Mouse (Mus musculus): ENCODE results near the gene Tbxas1. TPM values are rescaled to one million over a fixed set of nuclear protein-coding genes. Genes with fewer than 3 reads are reported as not detected.

Tbxas1 gene
- polyA plus RNA-seq, 1 experiment from 2014 or later: 1.6 TPM

DNA sequence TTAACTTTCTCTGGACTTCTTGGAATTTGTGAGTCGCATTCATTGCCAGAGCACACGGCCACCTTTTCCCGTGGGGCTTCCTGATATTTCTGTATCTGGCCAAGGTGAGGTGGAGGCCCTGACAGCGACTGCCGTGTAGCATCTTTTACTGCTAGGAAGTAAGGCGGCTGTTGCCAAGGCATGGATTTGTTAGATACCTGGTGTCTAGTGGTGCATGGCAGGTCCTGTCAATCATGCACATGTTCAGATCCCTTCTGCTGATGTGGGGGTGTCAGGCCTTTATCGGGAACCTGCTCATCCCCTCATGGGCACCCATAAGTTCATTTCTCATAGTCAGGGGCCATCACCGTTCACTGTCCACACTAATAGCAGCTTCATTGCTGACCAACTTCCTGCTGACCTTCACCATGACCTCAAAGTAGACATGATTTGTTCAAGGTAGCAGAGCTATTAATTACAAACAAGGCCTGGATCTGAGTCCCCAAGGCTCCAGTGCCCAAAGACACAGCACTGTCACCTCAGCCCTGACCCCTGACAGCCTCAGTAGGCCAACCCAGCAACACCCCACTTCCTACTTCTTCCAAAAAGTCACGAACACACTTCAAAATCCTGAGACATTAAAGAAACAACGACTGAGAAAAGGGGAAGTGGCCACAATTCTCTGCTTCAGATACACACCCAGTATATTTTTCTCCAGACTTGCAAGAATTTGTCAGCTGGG is 98.4 kb downstream of the Tbxas1 start:
- no peaks in the 10 kb centered on the region for H3K9me3 ChIP-seq
- no peak overlapping the region for H3K4me2 ChIP-seq (replicated peaks)
- H3K27ac ChIP-seq: no peak overlapping the region
- H3K4me3 ChIP-seq (replicated peaks): no peak overlapping the region
- WGBS: 85% methylated on average over 10 of the region's 10 CpGs
- H3K36me3 ChIP-seq: no peaks in the 10 kb centered on the region
- peaks cover 7% of the 10 kb centered on the region for H3K4me1 ChIP-seq (replicated peaks)
- H3K9ac ChIP-seq (replicated peaks): no peak overlapping the region
- no peak for ATAC-seq
- no peaks in the 10 kb centered on the region for H3K27me3 ChIP-seq

DNA sequence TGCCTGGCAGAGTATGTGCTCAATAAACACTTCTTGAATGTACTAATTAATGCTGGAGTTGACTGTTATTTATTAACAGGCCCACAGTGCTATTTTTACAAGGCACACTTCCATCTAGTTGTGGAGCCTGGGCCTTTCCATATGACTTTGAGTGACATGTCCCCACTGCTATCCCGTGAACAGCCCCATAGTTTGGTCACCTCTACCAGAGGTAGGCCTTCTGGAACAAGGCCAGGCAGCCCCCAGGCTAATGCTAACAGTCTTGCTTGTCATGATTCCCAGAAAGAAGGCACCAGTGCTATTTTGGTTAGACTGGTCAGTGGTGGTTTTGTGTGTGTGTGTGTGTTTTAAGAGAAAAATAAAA is 98.9 kb downstream of the Tbxas1 start:
- H3K27me3 ChIP-seq: no peaks in the 10 kb centered on the region
- no peak overlapping the region for H3K4me3 ChIP-seq (replicated peaks)
- H3K9me3 ChIP-seq: no peaks in the 10 kb centered on the region
- H3K4me1 ChIP-seq (replicated peaks): peaks cover 7% of the 10 kb centered on the region
- no peak for ATAC-seq
- H3K27ac ChIP-seq: no peak overlapping the region
- H3K4me2 ChIP-seq (replicated peaks): no peak overlapping the region
- 71% methylated on average over 1 of the region's 1 CpGs for WGBS
- H3K36me3 ChIP-seq: no peaks in the 10 kb centered on the region
- H3K9ac ChIP-seq (replicated peaks): no peak overlapping the region

DNA sequence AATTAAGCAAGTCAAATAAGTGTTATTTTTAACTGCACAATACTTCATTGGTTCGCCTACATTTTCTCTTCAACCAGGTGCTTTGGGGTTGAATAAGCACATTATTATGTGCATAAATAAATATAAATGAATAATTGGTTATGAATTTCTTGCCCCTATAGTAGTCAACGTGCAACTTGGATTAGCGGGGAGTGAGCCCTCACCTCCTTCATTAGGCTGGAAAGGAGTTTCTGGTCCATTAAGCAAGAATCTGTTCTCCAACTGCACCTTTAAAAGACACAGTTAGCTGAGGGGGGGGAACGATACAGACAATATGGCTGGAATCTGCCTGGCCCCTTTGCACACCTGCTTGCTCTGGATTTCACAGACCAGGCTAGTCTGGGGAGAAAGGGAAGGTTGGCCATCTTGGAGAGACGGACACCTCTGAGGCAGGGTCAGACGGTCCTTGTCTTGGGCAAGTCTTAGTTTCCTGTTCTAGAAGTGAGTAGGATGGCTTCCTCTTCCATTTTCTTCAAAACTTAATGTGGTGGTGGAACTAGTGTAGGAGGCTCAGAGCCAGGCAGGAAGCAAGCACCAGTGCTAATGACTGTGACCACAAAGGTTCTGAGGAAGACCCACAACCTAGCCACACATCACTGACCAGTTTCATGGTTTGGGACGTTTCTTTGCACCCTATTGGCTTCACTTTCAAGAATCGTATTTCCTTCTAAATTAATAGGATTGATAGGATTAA is 99.5 kb downstream of the Tbxas1 start:
- 86% methylated on average over 8 of the region's 8 CpGs for WGBS
- Histone ChIP-seq H3K27ac (no peak overlapping the region), H3K9me3 (no peaks in the 10 kb centered on the region), H3K4me1 (replicated peaks) (peaks cover 7% of the 10 kb centered on the region), H3K36me3 (no peaks in the 10 kb centered on the region), H3K9ac (replicated peaks) (no peak overlapping the region), H3K4me3 (replicated peaks) (no peak overlapping the region), H3K4me2 (replicated peaks) (no peak overlapping the region), H3K27me3 (no peaks in the 10 kb centered on the region)
- no peak for ATAC-seq

DNA sequence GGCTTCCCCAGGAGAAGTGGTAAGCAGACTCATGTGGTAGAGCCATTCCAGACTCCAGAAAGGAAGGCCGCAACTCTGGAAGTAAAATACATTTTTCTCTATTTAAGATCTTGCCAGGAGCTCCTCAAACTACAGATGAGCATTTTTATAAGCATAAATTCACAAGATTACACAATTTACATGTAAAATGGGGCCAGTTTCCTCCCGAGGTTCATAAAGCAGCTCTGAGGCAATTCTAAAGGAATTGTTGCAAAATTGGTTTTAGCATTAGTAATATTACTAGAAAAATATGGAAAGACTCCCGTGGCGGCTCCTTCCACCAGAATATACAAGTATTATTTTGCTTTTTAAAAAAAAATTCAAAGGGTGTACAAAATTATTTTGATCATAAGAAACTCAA is 100.7 kb downstream of the Tbxas1 start:
- no peaks in the 10 kb centered on the region for H3K9me3 ChIP-seq
- H3K4me2 ChIP-seq (replicated peaks): no peak overlapping the region
- H3K36me3 ChIP-seq: no peaks in the 10 kb centered on the region
- H3K27ac ChIP-seq: no peak overlapping the region
- no peak overlapping the region for H3K4me3 ChIP-seq (replicated peaks)
- H3K9ac ChIP-seq (replicated peaks): no peak overlapping the region
- no peak for ATAC-seq
- peaks cover under 1% of the 10 kb centered on the region; the same call in 1 of the 2 replicates for H3K4me1 ChIP-seq (replicated peaks)
- 93% methylated on average over 4 of the region's 4 CpGs for WGBS
- H3K27me3 ChIP-seq: no peaks in the 10 kb centered on the region

DNA sequence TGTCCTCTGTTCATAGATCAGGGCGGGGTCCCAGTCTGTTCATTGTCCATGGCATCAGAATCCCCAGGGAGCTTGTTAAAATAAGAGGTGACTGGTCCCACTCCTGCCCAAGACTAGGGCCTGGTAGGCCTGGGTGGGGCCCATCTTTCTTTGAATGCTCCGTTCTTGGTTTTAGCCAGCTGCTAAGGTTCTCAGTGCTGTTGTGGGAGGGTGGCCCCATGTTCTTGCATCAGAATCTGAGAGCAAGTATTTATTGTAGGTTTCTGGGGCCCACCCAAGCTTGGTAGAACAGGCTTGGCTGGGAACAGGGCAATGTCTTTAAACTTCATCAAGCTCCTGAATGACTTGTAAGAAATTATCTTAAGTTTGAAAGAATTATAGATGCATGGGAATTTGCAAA is 101.2 kb downstream of the Tbxas1 start:
- no peak overlapping the region for H3K9ac ChIP-seq (replicated peaks)
- 76% methylated on average over 2 of the region's 2 CpGs for WGBS
- no peak for ATAC-seq

DNA sequence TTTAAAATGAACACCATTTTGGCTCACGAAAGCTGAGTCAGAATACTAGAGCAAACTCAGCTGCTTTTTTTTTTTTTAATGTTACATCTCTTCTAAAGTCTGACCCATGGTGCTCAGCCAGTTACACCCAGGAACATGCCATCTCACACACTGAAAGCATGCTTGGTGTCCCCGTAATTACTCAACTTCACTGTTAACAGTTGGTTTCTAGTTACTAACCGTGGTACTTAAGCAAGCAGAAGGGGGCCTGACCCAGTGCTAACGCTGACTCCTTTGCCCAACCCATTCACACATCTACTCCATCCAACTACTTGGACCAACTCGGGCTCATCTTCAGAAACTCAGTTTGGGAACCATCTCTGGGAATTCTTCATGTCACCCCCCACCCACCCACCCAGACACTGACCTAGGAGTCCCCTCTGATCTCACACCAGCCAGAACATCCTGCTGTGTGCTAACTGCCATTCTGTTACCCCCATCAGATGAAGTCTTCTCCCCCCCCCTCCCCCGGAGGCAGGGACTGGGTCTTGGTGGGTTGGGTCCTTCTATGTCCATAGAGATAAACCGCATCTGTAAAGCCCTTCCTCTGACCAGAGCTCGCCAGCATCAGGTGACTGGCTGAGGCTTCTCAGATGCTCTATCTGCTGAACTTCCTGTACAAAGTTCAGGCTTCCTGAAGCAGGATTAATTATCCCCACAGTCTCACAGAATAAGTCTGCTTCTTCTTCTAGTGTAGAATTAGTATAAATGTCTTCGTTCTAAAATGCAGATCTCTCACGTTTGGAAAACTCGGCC is 105.9 kb downstream of the Tbxas1 start:
- Histone ChIP-seq H3K4me1 (replicated peaks) (no peaks in the 10 kb centered on the region), H3K9me3 (no peaks in the 10 kb centered on the region), H3K27ac (no peak overlapping the region), H3K27me3 (no peaks in the 10 kb centered on the region), H3K36me3 (no peaks in the 10 kb centered on the region), H3K4me2 (replicated peaks) (no peak overlapping the region), H3K4me3 (replicated peaks) (no peak overlapping the region), H3K9ac (replicated peaks) (no peak overlapping the region)
- ATAC-seq: no peak
- 91% methylated on average over 11 of the region's 11 CpGs for WGBS

More for the DNA sequence above, 101.2 kb downstream of the Tbxas1 start:
- no peaks in the 10 kb centered on the region for H3K27me3 ChIP-seq
- no peaks in the 10 kb centered on the region for H3K36me3 ChIP-seq
- H3K27ac ChIP-seq: no peak overlapping the region
- H3K9me3 ChIP-seq: no peaks in the 10 kb centered on the region
- no peak overlapping the region for H3K4me3 ChIP-seq (replicated peaks)
- no peak overlapping the region for H3K4me2 ChIP-seq (replicated peaks)
- no peaks in the 10 kb centered on the region for H3K4me1 ChIP-seq (replicated peaks)

DNA sequence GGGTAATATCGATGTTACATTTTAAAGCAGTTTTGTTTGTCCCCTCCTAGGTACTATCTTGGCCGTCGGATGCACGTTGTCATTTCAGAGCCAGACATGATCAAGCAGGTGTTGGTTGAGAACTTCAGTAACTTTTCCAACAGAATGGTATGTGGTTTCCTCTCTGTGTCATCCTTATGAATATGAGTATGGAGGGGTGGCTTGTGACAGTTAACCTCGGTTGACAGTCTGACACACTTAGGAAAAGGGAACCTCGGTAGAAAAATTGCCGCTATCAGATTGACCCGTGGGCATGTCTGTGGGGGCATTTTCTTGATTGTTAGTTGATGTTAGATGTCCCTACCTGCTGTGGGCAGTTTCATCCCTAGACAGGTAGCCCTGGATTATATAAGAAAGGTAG is 106.9 kb downstream of the Tbxas1 start:
- ATAC-seq: no peak

DNA sequence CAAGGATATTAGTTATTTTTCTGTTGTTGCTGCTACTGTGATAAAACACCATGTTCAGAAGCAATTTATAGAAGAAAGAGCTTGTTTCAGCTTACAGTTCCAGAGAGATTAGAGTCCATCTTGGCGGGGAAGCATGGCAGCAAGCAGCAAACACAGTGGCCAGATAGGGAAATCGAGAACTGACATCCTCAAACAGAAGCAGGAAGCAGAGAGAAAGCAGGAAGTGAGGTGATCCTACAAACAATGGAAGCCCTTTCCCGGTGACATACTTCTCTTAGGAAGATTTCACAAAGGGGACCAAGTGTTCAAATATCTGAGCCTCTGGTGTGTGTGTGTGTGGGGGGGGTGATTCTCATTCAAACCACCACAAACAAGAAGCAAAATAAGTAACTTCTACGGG is 107.5 kb downstream of the Tbxas1 start:
- H3K9me3 ChIP-seq: no peaks in the 10 kb centered on the region
- no peak overlapping the region for H3K9ac ChIP-seq (replicated peaks)
- H3K36me3 ChIP-seq: no peaks in the 10 kb centered on the region
- no peak for ATAC-seq
- H3K27ac ChIP-seq: no peak overlapping the region
- no peak overlapping the region for H3K4me2 ChIP-seq (replicated peaks)
- no peak overlapping the region for H3K4me3 ChIP-seq (replicated peaks)
- 84% methylated on average over 4 of the region's 4 CpGs for WGBS
- no peaks in the 10 kb centered on the region for H3K4me1 ChIP-seq (replicated peaks)
- no peaks in the 10 kb centered on the region for H3K27me3 ChIP-seq

More for the DNA sequence above, 106.9 kb downstream of the Tbxas1 start:
- Histone ChIP-seq H3K36me3 (no peaks in the 10 kb centered on the region), H3K27ac (no peak overlapping the region), H3K4me3 (replicated peaks) (no peak overlapping the region), H3K4me2 (replicated peaks) (no peak overlapping the region), H3K27me3 (no peaks in the 10 kb centered on the region), H3K4me1 (replicated peaks) (no peaks in the 10 kb centered on the region), H3K9ac (replicated peaks) (no peak overlapping the region), H3K9me3 (no peaks in the 10 kb centered on the region)
- WGBS: 98% methylated on average over 8 of the region's 8 CpGs

DNA sequence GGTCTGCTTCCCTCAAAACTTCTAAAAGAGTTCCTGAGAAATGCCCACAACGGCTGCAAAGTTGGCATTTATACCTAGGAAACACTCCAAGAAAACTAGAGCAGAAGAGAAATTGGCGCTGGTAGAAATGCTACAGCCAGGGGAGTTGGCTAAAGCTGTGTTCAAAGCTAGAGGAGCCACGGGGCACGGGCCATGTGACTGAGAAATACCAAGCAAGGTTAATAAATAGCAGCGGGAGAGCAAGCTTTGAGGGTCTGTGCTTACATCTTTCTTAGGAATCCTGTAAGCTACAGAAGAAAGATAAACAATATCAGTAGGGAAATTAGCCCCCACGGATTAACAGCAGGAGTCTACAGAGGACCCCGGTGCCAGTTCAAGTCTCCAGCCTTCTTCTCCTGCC is 107.9 kb downstream of the Tbxas1 start:
- H3K9me3 ChIP-seq: no peaks in the 10 kb centered on the region
- 69% methylated on average over 7 of the region's 7 CpGs for WGBS

DNA sequence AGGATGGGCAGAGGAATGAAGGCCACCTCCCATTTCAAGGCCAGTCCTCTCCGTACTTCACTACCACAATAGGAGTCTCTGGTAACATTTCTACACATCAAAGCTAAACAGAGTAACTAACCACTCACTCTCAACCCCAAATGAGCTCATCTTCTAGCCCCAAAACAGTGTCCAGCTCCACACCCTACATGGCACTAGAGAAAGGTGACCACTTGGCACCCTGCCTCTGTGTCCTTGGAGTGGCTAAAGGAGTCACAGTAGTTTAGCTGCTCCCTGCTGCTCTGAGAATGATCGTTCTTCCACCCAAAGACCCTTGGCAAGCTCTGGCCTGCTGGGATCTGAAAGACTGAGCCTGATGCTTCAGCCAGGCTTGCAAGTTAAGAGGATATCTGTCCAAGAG is 109.4 kb downstream of the Tbxas1 start:
- no peak overlapping the region for H3K4me3 ChIP-seq (replicated peaks)
- 88% methylated on average over 2 of the region's 2 CpGs for WGBS
- H3K9ac ChIP-seq (replicated peaks): no peak overlapping the region
- H3K27ac ChIP-seq: no peak overlapping the region
- ATAC-seq: no peak
- no peak overlapping the region for H3K4me2 ChIP-seq (replicated peaks)
- H3K4me1 ChIP-seq (replicated peaks): no peaks in the 10 kb centered on the region
- H3K9me3 ChIP-seq: no peaks in the 10 kb centered on the region
- no peaks in the 10 kb centered on the region for H3K27me3 ChIP-seq
- H3K36me3 ChIP-seq: no peaks in the 10 kb centered on the region

More for the DNA sequence above, 107.9 kb downstream of the Tbxas1 start:
- Histone ChIP-seq H3K27me3 (no peaks in the 10 kb centered on the region), H3K4me1 (replicated peaks) (no peaks in the 10 kb centered on the region), H3K27ac (no peak overlapping the region), H3K4me3 (replicated peaks) (no peak overlapping the region), H3K36me3 (no peaks in the 10 kb centered on the region), H3K4me2 (replicated peaks) (no peak overlapping the region), H3K9ac (replicated peaks) (no peak overlapping the region)
- no peak for ATAC-seq

DNA sequence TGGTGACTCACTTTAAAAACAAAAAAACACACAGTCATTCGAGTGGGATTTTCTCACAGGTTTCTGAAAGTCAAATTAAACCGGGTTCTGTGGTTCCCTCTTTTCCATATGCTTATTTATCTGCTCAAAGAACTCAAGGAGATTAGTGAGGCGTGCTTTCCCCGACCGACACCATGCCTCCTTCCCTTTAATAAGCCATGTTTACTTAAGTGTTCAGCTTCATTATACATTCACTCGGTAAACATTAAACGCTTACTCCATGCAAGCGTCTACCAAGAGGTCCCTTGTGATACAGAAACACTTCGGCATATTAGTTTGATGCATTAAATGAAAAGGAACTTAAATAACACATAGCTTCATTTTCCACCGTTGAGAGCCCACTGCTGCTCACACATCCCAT is 111.4 kb downstream of the Tbxas1 start:
- no peak overlapping the region for H3K4me3 ChIP-seq (replicated peaks)
- H3K9ac ChIP-seq (replicated peaks): no peak overlapping the region
- no peaks in the 10 kb centered on the region for H3K27me3 ChIP-seq
- no peaks in the 10 kb centered on the region for H3K9me3 ChIP-seq
- no peak for ATAC-seq
- H3K36me3 ChIP-seq: no peaks in the 10 kb centered on the region
- WGBS: 54% methylated on average over 10 of the region's 10 CpGs
- no peak overlapping the region for H3K27ac ChIP-seq
- no peaks in the 10 kb centered on the region for H3K4me1 ChIP-seq (replicated peaks)
- no peak overlapping the region for H3K4me2 ChIP-seq (replicated peaks)

DNA sequence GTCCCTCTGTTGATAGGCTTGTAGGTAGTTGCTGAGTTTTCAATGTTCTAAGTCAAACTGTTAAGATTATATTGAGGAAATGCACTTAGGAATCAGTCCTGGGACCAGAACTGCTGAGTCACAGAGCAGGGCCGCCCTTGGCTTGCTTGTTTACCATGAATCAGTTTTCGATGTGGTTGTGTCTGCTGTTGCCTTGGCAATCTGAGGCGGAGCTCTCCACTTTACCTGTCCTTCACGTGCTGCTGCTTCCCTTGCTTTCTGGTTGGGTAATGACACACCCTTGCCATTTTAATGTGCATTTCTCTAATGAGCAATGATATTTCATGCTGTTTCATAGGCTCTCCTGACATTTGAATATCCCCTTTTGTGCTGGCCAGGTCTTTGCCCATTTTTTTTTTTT is 116.8 kb downstream of the Tbxas1 start:
- 59% methylated on average over 4 of the region's 4 CpGs for WGBS
- Histone ChIP-seq H3K9me3 (no peaks in the 10 kb centered on the region), H3K27ac (no peak overlapping the region), H3K9ac (replicated peaks) (no peak overlapping the region), H3K36me3 (no peaks in the 10 kb centered on the region), H3K27me3 (no peaks in the 10 kb centered on the region), H3K4me2 (replicated peaks) (no peak overlapping the region), H3K4me3 (replicated peaks) (no peak overlapping the region), H3K4me1 (replicated peaks) (no peaks in the 10 kb centered on the region)
- ATAC-seq: no peak

Measured in midbrain, embryonic 13.5 days (tissue).